Mouse (Mus musculus) cerebellum, adult (tissue): ENCODE results near the gene Unc5c.

Experiments
- ATAC-seq: cut with Nextera tagmentation; 2 replicates; pipeline ENCODE4 v1.9.2; 2017; ENCODE audit warnings: mild to moderate bottlenecking, moderate library complexity, mixed read lengths; ENCODE audit not compliant: insufficient number of reproducible peaks, low FRiP score, low TSS enrichment

Unc5c gene

GRCm38 (mm10) chr3:141503331-141503730, 38.3 kb downstream of the Unc5c start:
- ATAC-seq = no peak

GRCm38 (mm10) chr3:141509772-141510171, 44.8 kb downstream of the Unc5c start:
- no peak for ATAC-seq

- no peak for ATAC-seq
Observed at GRCm38 (mm10) chr3:141511253-141512038, 46.4 kb downstream of the Unc5c start.

- peak; percentile 73 for ATAC-seq
Observed at GRCm38 (mm10) chr3:141528751-141529150, 63.7 kb downstream of the Unc5c start.

GRCm38 (mm10) chr3:141529599-141529998, 64.6 kb downstream of the Unc5c start:
- ATAC-seq = no peak

GRCm38 (mm10) chr3:141533861-141534260, 68.8 kb downstream of the Unc5c start:
- ATAC-seq = no peak

- ATAC-seq = no peak
Observed at GRCm38 (mm10) chr3:141536857-141537256, 71.8 kb downstream of the Unc5c start.

GRCm38 (mm10) chr3:141538120-141538519, 73.1 kb downstream of the Unc5c start:
- ATAC-seq = no peak

- no peak for ATAC-seq
Observed at GRCm38 (mm10) chr3:141540749-141541148, 75.7 kb downstream of the Unc5c start.

- ATAC-seq = no peak
Observed at GRCm38 (mm10) chr3:141547341-141547814, 82.4 kb downstream of the Unc5c start.

GRCm38 (mm10) chr3:141549661-141550060, 84.6 kb downstream of the Unc5c start:
- peak; percentile 62; the same call in 1 of the 2 replicates for ATAC-seq

- no peak for ATAC-seq
Observed at GRCm38 (mm10) chr3:141552960-141553359, 87.9 kb downstream of the Unc5c start.

GRCm38 (mm10) chr3:141557072-141557471, 92.1 kb downstream of the Unc5c start:
- no peak for ATAC-seq

- ATAC-seq = no peak
Observed at GRCm38 (mm10) chr3:141575076-141575688, 110.2 kb downstream of the Unc5c start.

- no peak for ATAC-seq
Observed at GRCm38 (mm10) chr3:141577382-141577781, 112.4 kb downstream of the Unc5c start.

GRCm38 (mm10) chr3:141581190-141581891, 116.3 kb downstream of the Unc5c start:
- ATAC-seq = no peak

GRCm38 (mm10) chr3:141581892-141582214, 116.8 kb downstream of the Unc5c start:
- no peak for ATAC-seq

- no peak for ATAC-seq
Observed at GRCm38 (mm10) chr3:141583180-141583579, 118.2 kb downstream of the Unc5c start.

GRCm38 (mm10) chr3:141589392-141590012, 124.5 kb downstream of the Unc5c start:
- ATAC-seq = 0 out of 2 replicates have a peak, but pooled peaks have one; percentile 42

- no peak for ATAC-seq
Observed at GRCm38 (mm10) chr3:141593249-141593648, 128.2 kb downstream of the Unc5c start.

- no peak for ATAC-seq
Observed at GRCm38 (mm10) chr3:141594120-141594519, 129.1 kb downstream of the Unc5c start.
